Mouse (Mus musculus): ENCODE measurements at regions not wholly inside any gene's neighbourhood (a gene's known extent, or its start where the extent isn't known, plus 50 kb on each side); places are given as distances from the start of the nearest gene placed in this dataset.

GRCm38 (mm10) chr1:106086687-106087086 lies 84.9 kb upstream of the Phlpp1 start:
- DNase-seq: no peak

GRCm38 (mm10) chr1:106092909-106093557 lies 78.5 kb upstream of the Phlpp1 start:
- DNase-seq: no peak

- no peak for DNase-seq
These were observed 77.7 kb upstream of the Phlpp1 start for GRCm38 (mm10) chr1:106093813-106094212.

GRCm38 (mm10) chr1:106096324-106096723 lies 75.2 kb upstream of the Phlpp1 start:
- DNase-seq: no peak

- DNase-seq: peak; percentile 76
These were observed 74.4 kb upstream of the Phlpp1 start for GRCm38 (mm10) chr1:106097177-106097576.

GRCm38 (mm10) chr1:106100611-106101010 lies 70.9 kb upstream of the Phlpp1 start:
- DNase-seq: peak; percentile 48

GRCm38 (mm10) chr1:106102537-106102936 lies 69.0 kb upstream of the Phlpp1 start:
- peak; percentile 64 for DNase-seq

GRCm38 (mm10) chr1:106109081-106109480 lies 62.5 kb upstream of the Phlpp1 start:
- DNase-seq: peak; percentile 87

Data from heart, adult 11 months (tissue).